Mouse (Mus musculus) urinary bladder, postnatal 10 days (tissue): ENCODE results near the gene Ccs.
"Not testable (repeated sequence)": the region's sequence is repeated elsewhere in the genome, so short reads cannot be mapped to it uniquely, and the experiment has no call there.

ENCODE experiments used
- DNase-seq: peaks from one replicate; pipeline ENCODE4 v3.0.0; 2022; ENCODE audit warnings: low spot score

The Ccs gene

GRCm38 (mm10) chr19:4836096-4836495 lies 3.0 kb downstream of the Ccs start:
- no peak for DNase-seq

- DNase-seq, result no peak
These were observed 5.2 kb downstream of the Ccs start for GRCm38 (mm10) chr19:4833977-4834376.

- DNase-seq, result no peak
These were observed 10.0 kb downstream of the Ccs start for GRCm38 (mm10) chr19:4829156-4829555.

- no peak for DNase-seq
These were observed 10.6 kb downstream of the Ccs start for GRCm38 (mm10) chr19:4828444-4829114.

GRCm38 (mm10) chr19:4820678-4821303 lies 18.3 kb downstream of the Ccs start:
- DNase-seq, result no peak

GRCm38 (mm10) chr19:4817182-4817835 lies 21.8 kb downstream of the Ccs start:
- no peak for DNase-seq

- DNase-seq, result no peak
These were observed 26.1 kb downstream of the Ccs start for GRCm38 (mm10) chr19:4813015-4813414.

GRCm38 (mm10) chr19:4812334-4812949 lies 26.7 kb downstream of the Ccs start:
- DNase-seq, result not testable (repeated sequence)

- DNase-seq, result no peak
These were observed 27.3 kb downstream of the Ccs start for GRCm38 (mm10) chr19:4811909-4812242.

GRCm38 (mm10) chr19:4811063-4811908 lies 27.8 kb downstream of the Ccs start, which contains the start of the genes Gm21992 and Rbm14:
Gm21992 (minus strand) TSS chr19:4811612.
Rbm14 (minus strand) TSS chr19:4811634.
- peak; percentile 92 for DNase-seq

GRCm38 (mm10) chr19:4810746-4811062 lies 28.4 kb downstream of the Ccs start:
- no peak for DNase-seq

- DNase-seq, result no peak
These were observed 28.8 kb downstream of the Ccs start for GRCm38 (mm10) chr19:4810309-4810708.

GRCm38 (mm10) chr19:4803283-4803682 lies 35.8 kb downstream of the Ccs start:
- DNase-seq, result no peak

GRCm38 (mm10) chr19:4802691-4803091 lies 36.4 kb downstream of the Ccs start:
- no peak for DNase-seq

GRCm38 (mm10) chr19:4799083-4799482 lies 40.0 kb downstream of the Ccs start:
- no peak for DNase-seq

GRCm38 (mm10) chr19:4797846-4798245 lies 41.3 kb downstream of the Ccs start:
- DNase-seq, result no peak

- no peak for DNase-seq
These were observed 43.2 kb downstream of the Ccs start for GRCm38 (mm10) chr19:4795929-4796328.

GRCm38 (mm10) chr19:4793831-4794422 lies 45.2 kb downstream of the Ccs start, which contains the start of gene Rbm4:
Rbm4 (minus strand) TSS chr19:4793901.
- DNase-seq, result peak; percentile 89

GRCm38 (mm10) chr19:4793281-4793830 lies 45.8 kb downstream of the Ccs start:
- no peak for DNase-seq

GRCm38 (mm10) chr19:4786313-4786712 lies 52.8 kb downstream of the Ccs start:
- DNase-seq, result no peak

GRCm38 (mm10) chr19:4785206-4785605 lies 53.9 kb downstream of the Ccs start:
- DNase-seq, result no peak
